Mouse (Mus musculus) left cerebral cortex, adult 11 months (tissue): ENCODE data around the gene Rad51c.
"Not testable (repeated sequence)": the region's sequence is repeated elsewhere in the genome, so short reads cannot be mapped to it uniquely, and the experiment has no call there.

Experiments
- DNase-seq: peaks from one replicate; pipeline ENCODE4 v3.0.0; 2022; ENCODE audit warnings: low spot score

Gene Rad51c

GRCm38 (mm10) chr11:87404876-87405275 lies at the start of gene Rad51c, which contains the start of gene Tex14:
TSS of gene Rad51c (minus strand) at chr11:87404954.
TSS of gene Tex14 (plus strand) at chr11:87405065.
- DNase-seq, result no peak

GRCm38 (mm10) chr11:87454035-87454690 lies 49.4 kb upstream of the Rad51c start:
- DNase-seq, result no peak

- DNase-seq, result no peak
These were observed 48.7 kb upstream of the Rad51c start for GRCm38 (mm10) chr11:87453216-87454034.

DNA sequence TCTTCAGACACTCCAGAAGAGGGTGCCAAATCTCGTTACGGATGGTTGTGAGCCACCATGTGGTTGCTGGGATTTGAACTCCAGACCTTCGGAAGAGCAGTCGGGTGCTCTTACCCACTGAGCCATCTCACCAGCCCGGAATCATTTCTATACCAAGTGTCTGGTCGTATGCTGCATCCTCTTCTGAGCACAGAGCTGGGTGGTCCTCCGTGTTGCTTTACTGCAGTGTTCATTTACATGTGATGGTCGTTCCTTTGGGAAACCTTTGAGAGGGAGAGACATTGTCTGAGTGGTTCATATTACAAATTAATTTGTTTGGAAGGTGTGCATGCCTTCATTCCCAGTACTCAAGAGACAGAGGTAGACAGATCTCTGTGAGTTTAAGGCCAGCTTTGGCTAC lies 48.0 kb upstream of the Rad51c start:
- DNase-seq, result not testable (repeated sequence)

GRCm38 (mm10) chr11:87449847-87450246 lies 45.1 kb upstream of the Rad51c start:
- not testable (repeated sequence) for DNase-seq

DNA sequence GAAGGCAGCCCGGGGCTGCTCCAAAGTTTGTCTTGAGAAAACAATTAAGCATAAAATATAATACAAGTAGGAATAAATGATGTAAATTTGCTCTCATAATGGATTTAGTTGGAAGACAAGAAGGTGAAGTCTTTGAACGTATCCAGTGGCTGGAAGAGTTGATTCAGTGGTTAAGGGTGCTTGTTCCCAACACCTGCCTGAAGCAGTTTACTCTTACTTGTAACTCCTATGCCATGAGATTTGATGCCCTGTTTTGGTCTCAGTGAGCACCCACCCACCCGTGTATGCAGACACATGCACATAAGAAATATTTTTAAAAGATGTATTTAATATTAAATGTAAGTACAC lies 44.4 kb upstream of the Rad51c start:
- DNase-seq, result no peak

GRCm38 (mm10) chr11:87448476-87449199 lies 43.9 kb upstream of the Rad51c start:
- DNase-seq, result peak; percentile 68

GRCm38 (mm10) chr11:87448081-87448475 lies 43.3 kb upstream of the Rad51c start:
- DNase-seq, result peak; percentile 91

- DNase-seq, result no peak
These were observed 42.7 kb upstream of the Rad51c start for GRCm38 (mm10) chr11:87447429-87447828.

- no peak for DNase-seq
These were observed 41.4 kb upstream of the Rad51c start for GRCm38 (mm10) chr11:87446159-87446558.

GRCm38 (mm10) chr11:87445593-87445992 lies 40.8 kb upstream of the Rad51c start:
- DNase-seq, result not testable (repeated sequence)

DNA sequence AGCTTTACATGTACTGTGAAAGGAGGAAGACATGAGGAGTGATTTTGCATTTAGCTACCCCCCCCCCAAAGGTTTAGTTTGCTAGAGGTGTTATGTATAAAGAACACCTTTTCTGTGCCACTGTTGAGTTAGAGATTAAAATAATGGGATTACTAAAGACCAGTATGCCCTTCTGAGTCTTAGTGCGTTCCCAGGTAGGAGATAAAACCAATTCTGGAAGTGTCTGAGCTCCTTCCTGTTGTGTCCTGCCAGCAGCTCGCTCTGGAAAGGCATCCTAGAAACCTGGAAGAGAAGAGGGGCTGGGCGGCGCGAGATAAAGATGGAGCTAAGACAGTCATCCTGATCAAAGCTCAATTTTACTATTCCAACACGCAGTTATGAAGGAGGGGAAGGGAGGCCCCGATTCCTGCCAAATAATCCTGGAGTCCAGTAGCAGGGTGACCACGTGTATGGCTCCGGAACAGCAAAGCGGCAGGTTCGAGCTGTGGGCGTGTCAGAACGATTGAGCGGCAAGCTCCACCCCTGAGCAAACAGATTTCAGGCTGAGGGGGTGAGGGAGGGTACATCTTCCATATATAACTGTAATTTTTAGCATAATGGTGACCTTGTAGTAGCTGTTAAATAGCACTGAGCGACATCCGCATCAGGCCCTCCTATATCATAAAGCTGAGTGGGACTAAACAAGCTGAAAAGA lies 40.1 kb upstream of the Rad51c start:
- no peak for DNase-seq

GRCm38 (mm10) chr11:87444056-87444455 lies 39.3 kb upstream of the Rad51c start:
- DNase-seq, result not testable (repeated sequence)

DNA sequence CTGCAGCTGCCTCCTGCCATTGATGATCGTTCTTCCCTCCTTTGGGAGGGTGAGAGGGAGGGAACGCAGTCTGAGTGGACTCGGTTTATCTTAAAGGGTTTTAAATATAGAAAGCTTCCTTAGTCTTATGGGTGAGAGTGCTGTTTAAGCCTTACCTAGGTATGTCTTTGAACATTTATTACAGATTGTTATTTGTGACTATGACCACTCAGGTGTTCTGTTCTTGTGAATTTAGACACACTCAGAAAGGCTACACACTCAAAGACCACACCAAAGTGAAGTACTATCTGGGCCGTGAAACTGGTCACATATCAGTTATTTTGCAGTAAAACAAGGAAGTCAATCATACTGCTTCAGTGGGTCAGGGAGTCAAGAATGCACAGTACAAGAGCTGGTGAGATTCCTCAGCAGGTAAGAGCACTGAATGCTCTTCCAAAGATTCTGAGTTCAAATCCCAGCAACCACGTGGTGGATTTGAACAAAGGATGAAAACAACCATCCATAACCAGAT lies 38.7 kb upstream of the Rad51c start:
- DNase-seq, result peak; percentile 83

GRCm38 (mm10) chr11:87442643-87443372 lies 38.1 kb upstream of the Rad51c start:
- peak; percentile 73 for DNase-seq

DNA sequence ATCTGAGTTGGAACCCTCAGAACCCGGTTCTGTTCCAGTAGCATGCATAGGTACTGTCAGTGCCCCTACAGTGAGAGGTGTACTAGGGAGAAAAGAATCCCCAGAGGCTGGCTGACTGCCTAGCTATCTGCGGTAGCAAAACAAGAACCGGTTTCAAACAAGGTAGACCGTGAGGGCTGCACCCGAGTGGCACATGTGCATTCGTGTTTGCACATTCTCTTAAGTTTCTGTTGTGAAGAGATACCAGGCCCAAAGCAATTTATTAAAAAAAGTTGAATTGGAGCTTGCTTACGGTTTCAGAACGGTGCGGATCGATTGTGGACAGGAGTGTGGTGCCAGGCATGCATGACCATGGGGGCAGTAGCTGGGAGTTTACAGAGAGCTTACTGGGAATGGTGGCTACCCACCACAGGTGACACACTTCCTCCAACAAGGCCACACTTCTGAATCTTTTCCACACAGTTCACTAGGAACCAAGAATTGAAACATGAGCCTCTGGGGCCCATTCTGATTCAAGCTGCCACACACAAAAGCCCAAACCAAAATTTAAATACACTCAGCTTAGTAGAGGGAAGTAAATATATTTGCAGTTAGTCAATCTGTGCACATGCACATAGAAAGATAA lies 35.2 kb upstream of the Rad51c start:
- DNase-seq, result no peak

DNA sequence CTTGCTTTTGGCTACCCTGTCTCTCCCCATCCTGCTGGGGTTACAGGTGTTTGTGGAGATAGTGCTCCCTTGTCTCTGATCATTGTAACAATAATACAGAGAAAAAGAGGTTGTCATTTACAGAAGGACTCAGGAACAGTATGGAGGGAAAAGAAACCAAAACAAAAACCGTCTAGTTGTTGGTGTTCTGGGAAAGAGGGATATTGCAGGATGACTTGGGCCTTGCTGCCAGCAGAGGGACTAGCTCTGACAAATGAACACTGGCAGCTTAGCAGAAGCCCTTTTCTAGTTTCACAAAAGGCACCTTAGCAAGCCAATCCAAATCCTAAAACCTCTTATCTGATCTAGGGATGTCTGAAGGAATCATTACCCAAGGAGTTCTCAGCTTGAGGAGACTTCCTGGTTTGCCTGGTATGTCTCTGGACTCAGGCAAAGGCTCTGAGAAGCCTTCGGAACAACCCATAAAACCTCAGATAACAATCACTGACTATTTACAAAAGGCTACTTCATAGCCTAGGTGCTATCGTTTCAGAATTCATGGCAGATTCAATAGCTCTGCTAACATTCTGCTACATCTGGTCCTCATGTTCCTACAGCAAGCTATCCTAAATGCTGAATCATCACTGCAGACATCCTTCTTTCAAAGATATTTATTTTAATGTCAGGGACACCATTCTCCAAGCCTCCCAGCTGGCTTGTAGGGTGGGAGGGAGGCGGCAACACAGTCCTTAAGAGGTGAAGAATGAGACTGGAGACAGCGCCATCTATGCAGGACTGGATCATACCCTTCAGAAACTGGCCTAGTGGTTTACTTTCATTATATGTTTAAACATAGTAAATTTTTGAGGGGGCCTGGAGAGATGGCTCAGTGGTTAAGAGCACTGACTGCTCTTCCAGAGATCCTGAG lies 31.8 kb upstream of the Rad51c start:
- no peak for DNase-seq

GRCm38 (mm10) chr11:87435107-87435506 lies 30.4 kb upstream of the Rad51c start:
- DNase-seq, result not testable (repeated sequence)

DNA sequence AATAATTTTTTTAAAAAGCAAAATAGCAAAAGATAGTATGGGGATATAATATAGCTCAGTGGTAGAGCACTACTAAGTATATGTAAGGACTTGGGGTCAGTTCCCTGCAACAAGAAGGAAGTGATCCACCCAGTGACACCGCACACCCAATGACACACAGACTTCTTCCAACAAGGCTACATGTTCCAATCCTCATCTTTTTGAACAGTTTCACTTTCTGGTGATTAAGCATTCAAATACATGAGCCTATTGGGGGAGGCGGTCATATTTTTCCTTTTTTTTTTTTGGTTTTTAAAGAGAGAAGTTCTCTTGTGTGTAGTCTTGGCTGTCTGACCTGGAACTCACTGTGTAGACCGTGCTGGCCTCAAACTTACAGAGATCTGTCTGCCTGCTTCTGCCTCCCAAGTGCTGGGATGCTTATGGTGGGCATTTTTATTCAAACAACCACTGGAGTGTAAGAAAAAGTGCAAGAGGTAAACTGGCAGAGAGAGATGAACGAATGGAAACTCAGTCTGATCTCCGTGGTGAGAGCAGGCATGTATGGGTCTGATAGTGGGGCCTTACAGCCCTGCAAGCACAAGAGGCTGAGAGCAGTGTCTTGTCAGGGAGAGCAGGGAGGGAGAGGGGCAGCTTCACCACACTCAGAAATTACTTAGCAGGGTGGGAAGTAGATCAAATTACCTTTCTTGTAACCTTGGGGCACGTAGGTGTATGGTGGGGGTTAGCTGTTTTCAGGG lies 28.3 kb upstream of the Rad51c start:
- DNase-seq, result no peak
